16 mouse cellular contexts compared by ENCODE assay signal in genomic region chr9:41737671-41738070, GRCm38 (mm10).
DNase-seq lines count a peak whose midpoint lies in the region; ATAC-seq lines count a peak whose summit lies in the region.
"Had no signal": no experiment of that assay in that cellular context is flagged by ENCODE, and none has a peak within 500 bp of the region (broad histone marks: within the 10 kb centered on the region; RNA-seq: fewer than 3 reads in every experiment).

No protein-coding gene starts in this region.

- no peaks in the 10 kb centered on the region for H3K9me3 ChIP-seq in forebrain, embryonic 15.5 days
- H3K9me3 ChIP-seq in midbrain, embryonic 10.5 days (replicated peaks) = no peaks in the 10 kb centered on the region
- no peaks in the 10 kb centered on the region for H3K9me3 ChIP-seq in liver, embryonic 12.5 days (replicated peaks)
- H3K9me3 ChIP-seq: G1E; liver, embryonic 13.5 days; stomach, embryonic 15.5 days had no signal

- H3K4me3 ChIP-seq in forebrain, embryonic 15.5 days = no peak overlapping the region
- no peak overlapping the region for H3K4me3 ChIP-seq in midbrain, embryonic 10.5 days
- H3K4me3 ChIP-seq in liver, embryonic 12.5 days = no peak overlapping the region
- H3K4me3 ChIP-seq: liver, embryonic 13.5 days; stomach, embryonic 15.5 days had no signal

- WGBS in forebrain, embryonic 15.5 days = 22% methylated on average over 6 of the region's 6 CpGs
- 29% methylated on average over 6 of the region's 6 CpGs for WGBS in midbrain, embryonic 10.5 days
- 66% methylated on average over 6 of the region's 6 CpGs for WGBS in liver, embryonic 12.5 days (ENCODE audit: insufficient replicate concordance)

- peaks cover 34% of the 10 kb centered on the region for H3K4me1 ChIP-seq in forebrain, embryonic 15.5 days
- peaks cover 36% of the 10 kb centered on the region for H3K4me1 ChIP-seq in midbrain, embryonic 10.5 days
- H3K4me1 ChIP-seq in liver, embryonic 12.5 days = no peaks in the 10 kb centered on the region
- H3K4me1 ChIP-seq: liver, embryonic 13.5 days had no signal

- no peaks in the 10 kb centered on the region for H3K27me3 ChIP-seq in forebrain, embryonic 15.5 days
- H3K27me3 ChIP-seq in midbrain, embryonic 10.5 days (ENCODE audit: low read depth, poor library complexity, severe bottlenecking) = no peaks in the 10 kb centered on the region
- H3K27me3 ChIP-seq in liver, embryonic 12.5 days (replicated peaks) = peaks cover 17% of the 10 kb centered on the region; the same call in 1 of the 2 replicates
- H3K27me3 ChIP-seq: stomach, embryonic 15.5 days had no signal

- peak; percentile 2 for DNase-seq in adrenal gland, adult 8-10 months
- no peak for DNase-seq in adrenal gland, postnatal 4 days (ENCODE audit: low spot score in 2 of 2)
- peak; percentile 34 for DNase-seq in midbrain, embryonic 10.5 days (ENCODE audit: low spot score)
- peak; percentile 32 for DNase-seq in retina, postnatal 1 day
- DNase-seq in gastrocnemius, adult 8-10 months (ENCODE audit: low spot score in 2 of 2) = no peak
- DNase-seq in layer of hippocampus, postnatal 10 days (ENCODE audit: low spot score in 2 of 2) = no peak
- DNase-seq: cerebellum, adult 11 months; gastrocnemius, postnatal 25 days; heart, postnatal 14 days; kidney, adult 9 months; liver, embryonic 13.5 days; lung, postnatal 4 days had no signal

- H3K4me2 ChIP-seq in forebrain, embryonic 15.5 days (replicated peaks) = no peak overlapping the region
- H3K4me2 ChIP-seq in liver, embryonic 12.5 days = no peak overlapping the region
- H3K4me2 ChIP-seq: liver, embryonic 13.5 days; stomach, embryonic 15.5 days had no signal

- H3K27ac ChIP-seq in forebrain, embryonic 15.5 days (replicated peaks) = peak overlapping the region; percentile 99
- peak overlapping the region; percentile 93 for H3K27ac ChIP-seq in midbrain, embryonic 10.5 days (replicated peaks)
- H3K27ac ChIP-seq in liver, embryonic 12.5 days = no peak overlapping the region
- H3K27ac ChIP-seq: liver, embryonic 13.5 days had no signal

- no peaks in the 10 kb centered on the region for H3K36me3 ChIP-seq in forebrain, embryonic 15.5 days
- H3K36me3 ChIP-seq in midbrain, embryonic 10.5 days = no peaks in the 10 kb centered on the region
- H3K36me3 ChIP-seq in liver, embryonic 12.5 days = no peaks in the 10 kb centered on the region
- H3K36me3 ChIP-seq: G1E; liver, embryonic 13.5 days; stomach, embryonic 15.5 days had no signal

- ATAC-seq in forebrain, embryonic 15.5 days (replicated peaks) = no peak
- ATAC-seq in liver, embryonic 12.5 days = no peak

- H3K9ac ChIP-seq in forebrain, embryonic 15.5 days (replicated peaks) = no peak overlapping the region
- H3K9ac ChIP-seq in liver, embryonic 12.5 days = no peak overlapping the region
- H3K9ac ChIP-seq: liver, embryonic 13.5 days; stomach, embryonic 15.5 days had no signal

Comparison
In these comparisons a context has a peak if more than half of its experiments do, and no peak if none do; other contexts are left out.
1. DNase-seq: peak in adrenal gland, adult 8-10 months (single experiment), midbrain, embryonic 10.5 days (single experiment) and retina, postnatal 1 day (single experiment); none in adrenal gland, postnatal 4 days (0 of 2), gastrocnemius, adult 8-10 months (0 of 2) and layer of hippocampus, postnatal 10 days (0 of 2).